Mouse (Mus musculus) myocyte (in vitro differentiated cells): ENCODE data around the gene Dguok. TPM values are rescaled to one million over a fixed set of nuclear protein-coding genes. Genes with fewer than 3 reads are reported as not detected.

ENCODE experiments used
- H3K27me3 ChIP-seq: one replicate; pipeline ENCODE4 v1.6.1; 2011; ENCODE audit not compliant: control insufficient read depth, insufficient read depth, insufficient read length
- H3K36me3 ChIP-seq: one replicate; pipeline ENCODE4 v1.6.1; 2011; ENCODE audit not compliant: control insufficient read depth, insufficient read depth
- H3K4me2 ChIP-seq: one replicate; pipeline ENCODE4 v1.6.1; 2011; ENCODE audit warnings: low read depth, control low read depth
- H3K4me3 ChIP-seq: one replicate; pipeline ENCODE4 v1.5.1; 2011; ENCODE audit warnings: mild to moderate bottlenecking, control low read depth, moderate library complexity
- H3K79me2 ChIP-seq: one replicate; pipeline ENCODE4 v1.6.1; 2011; ENCODE audit not compliant: control insufficient read depth, insufficient read depth
- H3ac ChIP-seq: one replicate; pipeline ENCODE4 v1.6.1; 2011; ENCODE audit not compliant: control insufficient read depth, insufficient read length
- CEBPB ChIP-seq: IDR thresholded peaks from 2 replicates; pipeline ENCODE4 v1.6.1; 2011; ENCODE audit warnings: mild to moderate bottlenecking, moderate library complexity; ENCODE audit not compliant: poor library complexity, insufficient read depth, severe bottlenecking
- E2F4 ChIP-seq: IDR thresholded peaks from one replicate; pipeline ENCODE4 v1.6.1; 2011; ENCODE audit warnings: mild to moderate bottlenecking, control low read depth, moderate library complexity; ENCODE audit not compliant: insufficient read depth
- MAX ChIP-seq: IDR thresholded peaks from one replicate; pipeline ENCODE4 v1.6.1; 2011; ENCODE audit warnings: low read depth, mild to moderate bottlenecking, control low read depth
- MYOD1 ChIP-seq, 3 experiments: IDR thresholded peaks; one replicate each; pipeline ENCODE4 v1.6.1; 2011; ENCODE audit warnings: control low read depth in 2 of 3, low read depth in 2 of 3, mild to moderate bottlenecking in 2 of 3, moderate library complexity in 1 of 3; ENCODE audit not compliant: insufficient read length in 2 of 3, control insufficient read depth in 1 of 3
- MYOG ChIP-seq, 3 experiments: IDR thresholded peaks; one replicate each; pipeline ENCODE4 v1.6.1; 2011; ENCODE audit warnings: control low read depth in 2 of 3, low read depth in 2 of 3, mild to moderate bottlenecking in 2 of 3; ENCODE audit not compliant: insufficient read length in 2 of 3, control insufficient read depth in 1 of 3, insufficient read depth in 1 of 3
- POLR2A ChIP-seq: IDR thresholded peaks from one replicate; pipeline ENCODE4 v1.6.1; 2011; ENCODE audit warnings: low read depth, mild to moderate bottlenecking, control low read depth, moderate library complexity; ENCODE audit not compliant: insufficient read length
- POLR2AphosphoS2 ChIP-seq: IDR thresholded peaks from one replicate; pipeline ENCODE4 v1.6.1; 2011; ENCODE audit warnings: low read depth, control low read depth; ENCODE audit not compliant: insufficient read length
- REST ChIP-seq: IDR thresholded peaks from one replicate; pipeline ENCODE4 v1.6.1; 2011; ENCODE audit warnings: mild to moderate bottlenecking, control low read depth, moderate library complexity; ENCODE audit not compliant: insufficient read depth, insufficient read length
- SRF ChIP-seq: IDR thresholded peaks from one replicate; pipeline ENCODE4 v1.6.1; 2011; ENCODE audit warnings: low read depth; ENCODE audit not compliant: control insufficient read depth, insufficient read length
- TCF12 ChIP-seq: IDR thresholded peaks from one replicate; pipeline ENCODE4 v1.6.1; 2011; ENCODE audit warnings: mild to moderate bottlenecking, control low read depth; ENCODE audit not compliant: poor library complexity, insufficient read depth, severe bottlenecking
- TCF3 ChIP-seq: IDR thresholded peaks from one replicate; pipeline ENCODE4 v1.6.1; 2011; ENCODE audit warnings: low read depth, control low read depth; ENCODE audit not compliant: insufficient read length
- USF1 ChIP-seq: IDR thresholded peaks from one replicate; pipeline ENCODE4 v1.6.1; 2011; ENCODE audit warnings: low read depth, mild to moderate bottlenecking, control low read depth, moderate library complexity
- polyA plus RNA-seq: library from polyadenylated mRNA; unstranded; fragments of >200 nt; fragmentation: generic; extraction: Trizol; gene quantifications from one replicate; pipeline ENCODE4 v1.2.1, GENCODE M21; 2012; ENCODE audit warnings: missing spikeins

The Dguok gene
- polyA plus RNA-seq, 1 experiment, result 28.6 TPM

DNA sequence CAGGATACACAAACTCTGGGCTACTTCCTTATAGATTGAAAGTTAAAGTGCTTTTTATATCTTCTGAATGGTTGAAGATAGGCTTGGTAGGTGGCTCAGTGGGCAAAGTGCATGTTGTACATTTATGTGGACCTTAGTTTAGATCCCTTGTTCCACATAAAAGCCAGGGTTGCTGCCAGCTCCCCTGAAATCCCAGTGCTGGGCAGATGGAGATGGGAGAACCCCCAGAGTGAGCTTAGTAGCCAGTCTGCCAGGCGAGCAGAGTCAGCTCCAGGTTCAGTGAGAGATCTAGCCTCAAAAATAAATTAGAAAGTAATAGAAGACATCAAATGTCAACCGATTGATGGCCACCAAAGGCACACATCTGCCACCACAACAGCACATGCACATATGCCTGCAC, 25.8 kb upstream of the Dguok start:
- Histone ChIP-seq H3K79me2 (peaks cover 11% of the 10 kb centered on the region), H3ac (no peak overlapping the region), H3K36me3 (no peaks in the 10 kb centered on the region), H3K4me3 (no peak overlapping the region), H3K27me3 (no peaks in the 10 kb centered on the region), H3K4me2 (no peak overlapping the region)
- TF ChIP-seq CEBPB, result no peak
- no peak for TF ChIP-seq POLR2AphosphoS2
- TF ChIP-seq SRF, result no peak
- no peak for TF ChIP-seq USF1
- no peak for TF ChIP-seq TCF3
- TF ChIP-seq POLR2A, result no peak
- TF ChIP-seq TCF12, result no peak
- TF ChIP-seq E2F4, result no peak

DNA sequence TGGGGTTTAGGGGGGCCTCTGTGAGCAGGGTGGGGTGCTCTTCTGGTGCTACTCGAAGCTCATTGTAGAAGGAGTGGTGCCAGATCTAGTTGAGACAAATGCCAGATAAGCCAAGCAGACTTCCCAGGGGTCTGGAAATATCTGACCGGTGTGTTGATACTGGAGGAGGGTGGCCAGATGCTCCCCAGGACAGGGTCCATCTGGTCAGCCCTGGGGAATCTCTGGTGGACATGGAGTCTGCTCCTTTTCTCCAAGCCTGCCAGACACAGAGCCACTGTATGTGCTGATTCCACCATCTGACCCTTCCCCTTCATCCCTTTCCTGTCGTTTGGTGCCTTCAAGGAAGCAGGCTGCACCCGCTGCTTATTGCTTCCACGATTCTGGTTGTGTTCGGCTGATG, 16.4 kb upstream of the Dguok start:
- Histone ChIP-seq H3K4me3 (no peak overlapping the region), H3K79me2 (no peaks in the 10 kb centered on the region), H3K4me2 (no peak overlapping the region), H3ac (no peak overlapping the region), H3K27me3 (no peaks in the 10 kb centered on the region), H3K36me3 (no peaks in the 10 kb centered on the region)
- TF ChIP-seq MYOG (IDR thresholded peaks at IDR 0.05; ENCODE audit: control insufficient read depth in 1 of 3, insufficient read depth in 1 of 3, insufficient read length in 2 of 3, low read depth in 2 of 3) (no peak), E2F4 (no peak), SRF (no peak), REST (no peak), USF1 (no peak), MAX (no peak), MYOD1 (IDR thresholded peaks at IDR 0.05; ENCODE audit: control insufficient read depth in 1 of 3, insufficient read length in 2 of 3, low read depth in 2 of 3) (no peak), TCF3 (no peak)

GRCm38 (mm10) chr6:83521784-83522183, 15.0 kb upstream of the Dguok start:
- Histone ChIP-seq H3K4me3 (no peak overlapping the region), H3K4me2 (no peak overlapping the region)
- TF ChIP-seq TCF12 (no peak), E2F4 (no peak), POLR2AphosphoS2 (no peak), CEBPB (no peak), REST (no peak), POLR2A (no peak), MYOD1 (IDR thresholded peaks at IDR 0.05; ENCODE audit: control insufficient read depth in 1 of 3, insufficient read length in 2 of 3, low read depth in 2 of 3) (no peak), MAX (no peak), USF1 (no peak), SRF (no peak)

DNA sequence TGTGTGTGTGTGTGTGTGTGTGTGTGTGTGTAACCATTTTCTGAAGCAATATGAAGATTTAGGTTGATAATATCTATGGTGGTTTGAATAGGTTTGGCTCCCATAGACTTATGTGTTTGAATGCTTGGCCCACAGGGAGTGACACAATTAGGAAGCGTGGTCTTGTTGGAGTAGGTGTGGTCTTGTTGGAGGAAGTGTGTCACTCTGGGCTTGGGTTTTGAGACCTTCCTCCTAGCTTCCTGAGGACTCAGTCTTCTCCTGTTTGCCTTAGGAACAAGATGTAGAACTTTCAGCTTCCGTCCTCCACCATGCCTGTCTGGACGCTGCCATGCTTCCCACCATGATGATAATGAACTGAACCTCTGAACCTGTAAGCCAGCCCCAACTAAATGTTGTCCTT, 11.9 kb upstream of the Dguok start:
- TF ChIP-seq E2F4 (no peak), TCF12 (no peak), TCF3 (no peak), REST (no peak), MYOD1 (IDR thresholded peaks at IDR 0.05; ENCODE audit: control insufficient read depth in 1 of 3, insufficient read length in 2 of 3, low read depth in 2 of 3) (no peak), MAX (no peak), CEBPB (no peak), USF1 (no peak), POLR2A (no peak), SRF (no peak), POLR2AphosphoS2 (no peak), MYOG (IDR thresholded peaks at IDR 0.05; ENCODE audit: control insufficient read depth in 1 of 3, insufficient read depth in 1 of 3, insufficient read length in 2 of 3, low read depth in 2 of 3) (no peak)
- no peaks in the 10 kb centered on the region for H3K27me3 ChIP-seq

More at GRCm38 (mm10) chr6:83521784-83522183, 15.0 kb upstream of the Dguok start:
- H3K79me2 ChIP-seq, result no peaks in the 10 kb centered on the region
- no peaks in the 10 kb centered on the region for H3K27me3 ChIP-seq
- no peaks in the 10 kb centered on the region for H3K36me3 ChIP-seq
- H3ac ChIP-seq, result no peak overlapping the region

DNA sequence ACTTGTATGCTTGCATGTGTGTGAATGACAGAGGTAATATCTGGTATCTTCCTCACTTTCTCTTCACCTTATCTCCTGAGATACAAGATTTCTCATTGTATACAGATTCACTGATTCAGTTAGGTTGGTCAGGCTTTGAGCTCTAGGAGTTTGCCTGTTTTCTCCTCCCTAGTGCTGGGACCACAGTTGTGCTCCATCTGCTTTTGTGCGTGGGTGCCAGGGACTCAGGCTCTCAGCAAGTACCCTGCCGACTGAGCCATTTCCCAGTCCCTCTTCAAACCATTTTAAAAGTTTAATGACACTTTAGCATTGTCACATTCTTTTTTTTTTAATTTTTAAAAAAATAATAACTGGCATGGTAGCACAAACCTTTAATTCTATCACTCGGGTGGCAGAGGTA, 8.4 kb upstream of the Dguok start:
- Histone ChIP-seq H3K27me3 (no peaks in the 10 kb centered on the region), H3ac (no peak overlapping the region), H3K4me2 (no peak overlapping the region), H3K4me3 (no peak overlapping the region), H3K79me2 (no peaks in the 10 kb centered on the region), H3K36me3 (no peaks in the 10 kb centered on the region)
- no peak for TF ChIP-seq MYOG (IDR thresholded peaks at IDR 0.05; ENCODE audit: control insufficient read depth in 1 of 3, insufficient read depth in 1 of 3, insufficient read length in 2 of 3, low read depth in 2 of 3)
- no peak for TF ChIP-seq USF1
- TF ChIP-seq E2F4, result no peak
- no peak for TF ChIP-seq TCF3
- TF ChIP-seq SRF, result no peak
- no peak for TF ChIP-seq TCF12
- no peak for TF ChIP-seq CEBPB
- no peak for TF ChIP-seq MAX
- TF ChIP-seq POLR2A, result no peak
- TF ChIP-seq POLR2AphosphoS2, result no peak
- TF ChIP-seq REST, result no peak
- no peak for TF ChIP-seq MYOD1 (IDR thresholded peaks at IDR 0.05; ENCODE audit: control insufficient read depth in 1 of 3, insufficient read length in 2 of 3, low read depth in 2 of 3)

More for the DNA sequence above, 11.9 kb upstream of the Dguok start:
- Histone ChIP-seq H3K4me2 (no peak overlapping the region), H3ac (no peak overlapping the region), H3K36me3 (no peaks in the 10 kb centered on the region), H3K4me3 (no peak overlapping the region), H3K79me2 (no peaks in the 10 kb centered on the region)
